Mouse (Mus musculus): ENCODE results near the gene Olfr1373. TPM values are rescaled to one million over a fixed set of nuclear protein-coding genes. Genes with fewer than 3 reads are reported as not detected.

The Olfr1373 gene
- polyA plus RNA-seq, 1 experiment from 2014 or later, result not detected

DNA sequence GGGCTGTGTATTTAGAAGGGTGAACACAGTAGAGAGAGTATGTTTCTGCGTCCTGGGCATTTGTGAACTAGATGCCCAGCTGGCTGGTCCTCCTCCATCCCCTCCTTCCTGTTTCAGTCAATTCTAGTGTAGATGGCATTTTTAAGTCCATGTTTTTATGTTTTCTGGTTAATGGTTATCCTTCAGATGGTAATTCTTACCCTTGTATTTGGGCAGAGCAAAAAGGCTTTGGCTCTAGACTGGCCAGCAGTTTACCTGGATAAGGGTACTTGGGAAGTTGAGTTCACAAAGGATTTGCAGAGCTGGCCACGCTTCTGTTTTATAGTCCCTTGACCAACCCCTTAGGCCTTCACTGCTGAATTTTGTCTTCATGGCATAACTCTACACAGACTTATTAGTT, 39.3 kb downstream of the Olfr1373 start:
- H3K9me3 ChIP-seq (replicated peaks), result no peaks in the 10 kb centered on the region
- no peaks in the 10 kb centered on the region for H3K27me3 ChIP-seq (replicated peaks)
- no peaks in the 10 kb centered on the region for H3K36me3 ChIP-seq
- H3K27ac ChIP-seq (replicated peaks), result no peak overlapping the region
- no peak overlapping the region for H3K4me2 ChIP-seq
- H3K4me1 ChIP-seq, result peaks cover 36% of the 10 kb centered on the region
- WGBS, result 90% methylated on average over 2 of the region's 2 CpGs
- no peak overlapping the region for H3K9ac ChIP-seq (replicated peaks)
- H3K4me3 ChIP-seq (replicated peaks), result no peak overlapping the region
- ATAC-seq (ENCODE audit: low FRiP score), result no peak

DNA sequence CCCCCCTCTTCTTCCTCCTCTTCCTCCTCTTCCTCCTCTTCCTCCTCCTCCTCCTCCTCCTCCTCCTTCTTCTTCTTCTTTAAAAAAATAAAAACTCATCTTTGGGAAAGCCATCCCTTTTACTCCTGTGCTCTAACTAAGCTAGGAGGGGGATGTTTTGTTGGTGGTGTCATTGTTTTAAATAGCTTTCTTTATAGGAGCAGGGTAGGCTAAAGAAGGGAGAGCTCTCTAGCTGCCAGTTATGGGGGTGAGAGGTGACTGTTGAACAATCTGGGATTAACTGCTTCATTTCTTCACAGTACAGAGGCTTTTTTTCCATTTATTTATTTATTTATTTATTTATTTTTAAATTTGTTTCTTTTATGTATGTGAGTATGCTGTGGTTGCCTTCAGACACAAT, 39.8 kb downstream of the Olfr1373 start:
- Histone ChIP-seq H3K4me2 (no peak overlapping the region), H3K9me3 (replicated peaks) (no peaks in the 10 kb centered on the region), H3K4me1 (peaks cover 41% of the 10 kb centered on the region), H3K27ac (replicated peaks) (no peak overlapping the region), H3K27me3 (replicated peaks) (no peaks in the 10 kb centered on the region), H3K9ac (replicated peaks) (no peak overlapping the region), H3K4me3 (replicated peaks) (no peak overlapping the region), H3K36me3 (no peaks in the 10 kb centered on the region)
- ATAC-seq (ENCODE audit: low FRiP score), result no peak

DNA sequence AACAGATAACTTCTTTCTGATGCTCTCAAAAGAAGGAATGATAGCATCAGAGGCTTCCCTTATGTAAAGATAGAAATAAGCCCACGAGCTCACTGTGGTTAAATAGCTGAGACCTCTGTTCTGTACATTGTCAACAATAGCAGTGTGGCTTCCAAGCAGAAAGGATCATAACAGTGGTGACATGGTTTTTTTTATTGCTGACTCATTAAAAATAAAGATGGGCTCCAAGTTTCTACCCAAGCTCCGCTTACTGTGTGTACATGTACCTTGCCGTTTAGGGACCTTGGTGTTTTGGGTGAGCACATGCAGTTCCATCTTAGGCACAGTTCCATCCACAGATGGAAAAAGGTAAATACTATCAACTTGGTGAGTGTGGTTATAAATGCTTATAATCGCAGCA, 42.4 kb downstream of the Olfr1373 start:
- Histone ChIP-seq H3K4me2 (no peak overlapping the region), H3K27ac (replicated peaks) (no peak overlapping the region), H3K4me1 (peaks cover 51% of the 10 kb centered on the region), H3K9me3 (replicated peaks) (no peaks in the 10 kb centered on the region), H3K36me3 (no peaks in the 10 kb centered on the region), H3K27me3 (replicated peaks) (no peaks in the 10 kb centered on the region), H3K4me3 (replicated peaks) (no peak overlapping the region), H3K9ac (replicated peaks) (no peak overlapping the region)
- no peak for ATAC-seq (ENCODE audit: low FRiP score)
- WGBS, result 89% methylated on average over 4 of the region's 4 CpGs

DNA sequence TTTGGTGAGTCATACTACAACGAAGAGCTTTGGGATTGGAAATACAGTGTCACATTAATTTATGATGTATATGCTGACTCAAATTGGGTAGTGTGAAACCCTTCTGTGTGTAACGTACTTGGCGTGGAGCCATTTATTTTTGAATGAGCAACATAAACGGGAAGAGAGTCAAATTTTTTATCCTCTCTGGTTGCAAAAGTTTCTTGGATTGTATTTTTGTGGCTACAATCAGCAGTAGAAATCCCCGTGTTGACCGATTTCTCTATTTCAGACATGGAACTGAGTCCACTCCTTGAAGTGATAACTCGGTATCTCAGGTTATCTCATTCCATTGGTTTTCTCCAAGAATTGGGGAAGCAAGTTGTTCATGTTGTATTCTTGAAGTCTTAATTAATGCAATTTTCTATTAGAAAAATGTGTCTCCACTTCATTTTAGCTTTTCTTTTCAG, 45.5 kb downstream of the Olfr1373 start:
- no peaks in the 10 kb centered on the region for H3K36me3 ChIP-seq
- no peaks in the 10 kb centered on the region for H3K27me3 ChIP-seq (replicated peaks)
- H3K4me1 ChIP-seq, result peaks cover 42% of the 10 kb centered on the region
- 6% methylated on average over 7 of the region's 7 CpGs for WGBS
- H3K4me2 ChIP-seq, result peak overlapping the region; percentile 76
- no peak for ATAC-seq (ENCODE audit: low FRiP score)
- H3K9ac ChIP-seq (replicated peaks), result peak overlapping the region; percentile 94
- H3K9me3 ChIP-seq (replicated peaks), result no peaks in the 10 kb centered on the region
- H3K27ac ChIP-seq (replicated peaks), result peak overlapping the region; percentile 99
- H3K4me3 ChIP-seq (replicated peaks), result peak overlapping the region; percentile 86

DNA sequence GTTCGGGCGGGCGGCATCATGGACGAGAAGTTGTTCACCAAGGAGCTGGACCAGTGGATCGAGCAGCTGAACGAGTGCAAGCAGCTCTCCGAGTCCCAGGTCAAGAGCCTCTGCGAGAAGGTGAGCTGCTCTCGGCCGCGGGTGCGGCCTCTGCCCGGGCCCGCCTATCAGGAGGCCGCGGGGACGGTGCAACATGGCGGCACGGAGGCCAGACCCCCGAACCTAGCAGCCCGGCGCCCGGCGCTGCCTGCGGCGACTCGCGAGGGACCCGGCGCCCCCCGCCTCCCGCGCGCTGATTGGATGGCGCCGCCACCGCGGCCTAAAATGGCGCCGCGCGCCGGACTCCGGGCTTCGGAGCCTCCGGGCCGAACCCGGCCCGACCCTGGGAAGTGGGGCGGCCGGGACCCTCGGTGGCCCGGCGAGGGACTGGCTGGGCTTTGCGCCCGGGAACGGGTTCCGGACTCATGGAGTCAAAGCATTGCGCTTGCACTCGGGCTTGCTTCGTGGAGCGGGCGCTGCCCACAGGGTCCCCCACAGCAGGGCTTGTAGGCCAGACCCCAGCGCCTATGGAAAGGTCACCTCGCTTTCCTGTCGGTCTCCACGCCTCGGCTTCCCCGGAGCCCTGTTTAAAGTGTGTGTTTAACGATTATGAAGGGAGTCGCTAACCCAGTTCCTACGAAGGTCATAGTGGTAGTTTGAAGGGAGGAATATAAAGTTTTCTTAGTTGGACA, 46.1 kb downstream of the Olfr1373 start:
- ATAC-seq (ENCODE audit: low FRiP score), result peak; percentile 89
- Histone ChIP-seq H3K9ac (replicated peaks) (peak overlapping the region; percentile 94), H3K9me3 (replicated peaks) (no peaks in the 10 kb centered on the region), H3K27me3 (replicated peaks) (no peaks in the 10 kb centered on the region), H3K36me3 (no peaks in the 10 kb centered on the region), H3K27ac (replicated peaks) (peak overlapping the region; percentile 99), H3K4me3 (replicated peaks) (peak overlapping the region; percentile 86), H3K4me1 (peaks cover 38% of the 10 kb centered on the region), H3K4me2 (peak overlapping the region; percentile 76)
- WGBS, result under 1% methylated on average over 69 of the region's 72 CpGs

DNA sequence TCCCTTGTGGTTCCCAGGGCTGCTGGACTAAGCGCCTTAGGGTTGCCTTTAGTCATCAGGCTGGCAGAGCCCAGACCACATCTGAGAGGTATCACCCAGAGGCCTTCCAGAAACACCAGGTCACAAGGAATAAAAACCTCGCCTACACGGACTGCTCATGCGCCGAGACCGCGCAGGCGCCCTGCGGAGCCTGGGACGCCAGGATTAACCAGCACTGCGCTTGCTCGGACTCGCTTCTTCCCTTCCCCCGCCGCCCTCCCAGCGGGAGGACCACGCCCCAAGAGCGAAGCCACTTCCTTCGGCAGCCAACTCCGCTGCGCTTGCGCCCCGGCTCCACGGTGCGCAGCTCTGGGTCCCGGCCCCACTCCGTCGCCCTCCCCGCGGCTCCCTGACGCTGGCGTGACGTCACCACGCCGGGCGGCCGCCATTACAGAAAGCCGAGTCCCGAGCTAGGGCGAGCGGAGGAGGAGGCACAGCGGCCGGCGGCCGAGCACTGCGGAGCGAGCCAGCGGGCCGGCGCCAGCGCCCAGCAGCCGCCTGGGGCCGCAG, 46.9 kb downstream of the Olfr1373 start, which contains the start of gene Ppp2ca:
TSS of gene Ppp2ca (plus strand) at position 284 of the 549 bp plus-strand sequence.
- Histone ChIP-seq H3K9ac (replicated peaks) (peak within 1 kb of the TSS; percentile 94), H3K27ac (replicated peaks) (peak within 1 kb of the TSS; percentile 99), H3K27me3 (replicated peaks) (no peaks in the 10 kb centered on the region), H3K4me1 (peaks cover 37% of the 10 kb centered on the region), H3K4me2 (peak within 1 kb of the TSS; percentile 91), H3K4me3 (replicated peaks) (peak within 1 kb of the TSS; percentile 86), H3K36me3 (no peaks in the 10 kb centered on the region), H3K9me3 (replicated peaks) (no peaks in the 10 kb centered on the region)
- peak; percentile 98 for ATAC-seq (ENCODE audit: low FRiP score)
- WGBS, result under 1% methylated on average over 52 of the region's 53 CpGs

DNA sequence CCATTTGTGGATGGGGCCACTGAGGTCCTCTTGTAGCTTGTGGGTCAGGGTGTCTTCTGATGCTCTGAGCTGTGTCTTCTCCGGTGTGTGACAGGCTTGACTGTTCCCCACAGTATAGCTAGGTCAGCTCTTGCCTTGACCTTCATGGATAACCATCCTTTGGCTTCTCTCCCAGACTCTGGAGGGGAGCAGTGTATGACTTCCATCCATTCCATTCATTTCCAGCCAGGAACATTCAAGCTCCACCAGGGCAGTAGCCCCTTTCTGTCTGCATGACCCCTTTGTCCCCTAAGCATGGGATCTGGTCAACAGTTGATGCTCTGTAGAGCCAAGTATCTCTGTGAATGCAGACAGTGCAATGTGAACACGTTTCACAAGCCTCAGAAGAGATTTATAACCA, 47.7 kb downstream of the Olfr1373 start:
- Histone ChIP-seq H3K36me3 (no peaks in the 10 kb centered on the region), H3K27ac (replicated peaks) (peak overlapping the region; percentile 99), H3K9me3 (replicated peaks) (no peaks in the 10 kb centered on the region), H3K27me3 (replicated peaks) (no peaks in the 10 kb centered on the region), H3K4me3 (replicated peaks) (peak overlapping the region; percentile 86; the same call in 1 of the 2 replicates), H3K4me2 (peak overlapping the region; percentile 91), H3K4me1 (peaks cover 31% of the 10 kb centered on the region), H3K9ac (replicated peaks) (no peak overlapping the region)
- ATAC-seq (ENCODE audit: low FRiP score), result no peak
- 75% methylated on average over 2 of the region's 2 CpGs for WGBS

DNA sequence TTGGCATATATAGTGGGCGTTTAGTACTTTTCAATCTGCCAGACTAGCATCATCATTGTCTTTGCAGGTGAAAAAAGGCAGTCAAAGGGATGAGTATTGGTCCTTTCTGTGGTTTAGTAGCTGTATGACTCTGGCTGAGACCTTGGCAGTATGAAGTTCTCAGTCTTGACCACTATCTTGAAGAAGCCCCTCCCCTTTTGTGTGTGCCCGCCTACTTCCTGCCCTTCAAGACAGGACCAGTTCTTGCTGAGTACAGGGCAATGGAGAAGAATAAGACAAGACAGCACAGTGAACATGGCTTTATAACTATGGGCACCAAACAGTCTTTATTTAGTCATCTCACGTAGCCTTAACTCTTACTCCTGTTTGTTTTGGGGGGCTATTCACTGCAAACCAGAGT, 48.3 kb downstream of the Olfr1373 start:
- Histone ChIP-seq H3K4me1 (peaks cover 29% of the 10 kb centered on the region), H3K36me3 (no peaks in the 10 kb centered on the region), H3K9me3 (replicated peaks) (no peaks in the 10 kb centered on the region), H3K27ac (replicated peaks) (no peak overlapping the region), H3K9ac (replicated peaks) (no peak overlapping the region), H3K4me3 (replicated peaks) (no peak overlapping the region), H3K4me2 (no peak overlapping the region), H3K27me3 (replicated peaks) (no peaks in the 10 kb centered on the region)
- ATAC-seq (ENCODE audit: low FRiP score), result no peak
- WGBS, result 82% methylated on average over 3 of the region's 3 CpGs

Small RNA genes within 50 kb of the gene (microRNA-seq; reads per million reads assigned to microRNA genes)
- gene Gm24157 (not detected), gene Mir3061 (29.8 reads per million, percentile 36 among the genes with 10 or more reads in this experiment)

Other genes with a start within 250 kb of the Olfr1373 start
- gene Cdkn2aipnl, start 177.9 kb downstream of the Olfr1373 start, polyA plus RNA-seq (2015; fragmentation: Nextera tagmentation; extraction: Ambion mirVana), result 124 and 129 TPM in 2 replicates
- gene Ube2b, start 144.8 kb downstream of the Olfr1373 start, polyA plus RNA-seq (2015; fragmentation: Nextera tagmentation; extraction: Ambion mirVana), result 220 and 226 TPM in 2 replicates
- 21.1 and 27.4 TPM in 2 replicates for gene Cdkl3, start 141.3 kb downstream of the Olfr1373 start, polyA plus RNA-seq (2015; fragmentation: Nextera tagmentation; extraction: Ambion mirVana)
- gene Ppp2ca, start 46.8 kb downstream of the Olfr1373 start, polyA plus RNA-seq (2015; fragmentation: Nextera tagmentation; extraction: Ambion mirVana), result 128 and 130 TPM in 2 replicates
- gene Olfr1371, start 68.5 kb upstream of the Olfr1373 start, polyA plus RNA-seq (2015; fragmentation: Nextera tagmentation; extraction: Ambion mirVana), result not detected in 2 replicates
- 1,008 and 1,082 TPM in 2 replicates for gene Skp1a, start 86.5 kb upstream of the Olfr1373 start, polyA plus RNA-seq (2015; fragmentation: Nextera tagmentation; extraction: Ambion mirVana)
- gene Tcf7, start 137.5 kb upstream of the Olfr1373 start, polyA plus RNA-seq (2015; fragmentation: Nextera tagmentation; extraction: Ambion mirVana), result 5.0 and 50.9 TPM in 2 replicates
- 362 and 402 TPM in 2 replicates for gene Vdac1, start 215.3 kb upstream of the Olfr1373 start, polyA plus RNA-seq (2015; fragmentation: Nextera tagmentation; extraction: Ambion mirVana)